Mouse (Mus musculus) CH12.LX (cell line): ENCODE measurements around the gene Slc19a2.

ENCODE experiments used
- CTCF ChIP-seq, 2 experiments: IDR thresholded peaks in 1 of 2; conservative IDR thresholded peaks in 1 of 2; 2 replicates each; pipeline ENCODE4 v1.5.1; 2011 to 2012; ENCODE audit warnings: low read depth in 2 of 2, low read length in 2 of 2, improper control_type of control experiment in 1 of 2, inconsistent platforms in 1 of 2, mild to moderate bottlenecking in 1 of 2, moderate library complexity in 1 of 2
- KAT2A ChIP-seq: IDR thresholded peaks from 2 replicates; pipeline ENCODE4 v1.6.1; 2012; ENCODE audit warnings: low read length, improper control_type of control experiment, inconsistent platforms; ENCODE audit not compliant: insufficient replicate concordance
- MAX ChIP-seq: IDR thresholded peaks from 2 replicates; pipeline ENCODE4 v1.6.1; 2011; ENCODE audit warnings: low read length, improper control_type of control experiment
- MXI1 ChIP-seq: IDR thresholded peaks from 2 replicates; pipeline ENCODE4 v1.6.1; 2011; ENCODE audit warnings: mild to moderate bottlenecking, low read depth, low read length, improper control_type of control experiment
- MYC ChIP-seq: IDR thresholded peaks from 2 replicates; pipeline ENCODE4 v1.6.1; 2011; ENCODE audit warnings: low read depth, mild to moderate bottlenecking, improper control_type of control experiment, low read length
- NELFE ChIP-seq: IDR thresholded peaks from 2 replicates; pipeline ENCODE4 v1.6.1; 2011; ENCODE audit warnings: low read depth, low read length, improper control_type of control experiment
- NRF1 ChIP-seq: IDR thresholded peaks from 2 replicates; pipeline ENCODE4 v1.6.1; 2014; ENCODE audit warnings: low read depth, mild to moderate bottlenecking, inconsistent platforms, low read length, improper control_type of control experiment, moderate library complexity
- POLR2A ChIP-seq: IDR thresholded peaks from 2 replicates; pipeline ENCODE4 v1.6.1; 2011; ENCODE audit warnings: low read depth, mild to moderate bottlenecking, improper control_type of control experiment, low read length

- TF ChIP-seq CTCF (conservative IDR thresholded peaks at IDR 0.05 in 1 of 2, IDR thresholded peaks at IDR 0.05 in 1 of 2; ENCODE audit: low read depth in 2 of 2, low read length in 2 of 2) (no peak), MXI1 (no peak), POLR2A (no peak), MYC (no peak), MAX (no peak), NRF1 (no peak), KAT2A (no peak), NELFE (no peak)
Measured at GRCm38 (mm10) chr1:164251438-164251837, 2.6 kb downstream of the Slc19a2 start.
